Mouse (Mus musculus): ENCODE data around the gene Tmem125.
A peak's percentile ranks its signal among the peaks of the same experiment; 100 is the strongest.
"Not testable (repeated sequence)": the region's sequence is repeated elsewhere in the genome, so short reads cannot be mapped to it uniquely, and the experiment has no call there.

Gene Tmem125

DNA sequence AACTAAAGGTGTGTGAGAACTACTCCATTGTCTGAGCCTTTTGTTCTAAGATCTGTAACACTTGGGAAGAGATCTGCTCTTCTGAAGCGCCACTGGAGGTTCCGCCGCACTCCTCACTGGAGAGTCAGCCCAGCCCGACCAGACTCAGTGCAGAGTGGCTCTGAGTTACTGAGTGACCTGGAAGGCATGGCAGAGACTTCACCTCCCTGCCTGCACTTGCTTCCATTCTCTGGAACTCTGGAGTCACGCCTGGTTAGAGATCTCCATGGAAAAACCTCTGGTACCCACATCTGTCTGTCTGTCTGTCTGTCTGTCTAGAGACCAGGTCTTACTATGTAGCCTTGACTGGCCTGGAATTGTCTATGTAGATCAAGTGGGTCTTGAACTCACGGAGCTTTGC is 8.2 kb downstream of the Tmem125 start:
- DNase-seq = peak; percentile 58

DNA sequence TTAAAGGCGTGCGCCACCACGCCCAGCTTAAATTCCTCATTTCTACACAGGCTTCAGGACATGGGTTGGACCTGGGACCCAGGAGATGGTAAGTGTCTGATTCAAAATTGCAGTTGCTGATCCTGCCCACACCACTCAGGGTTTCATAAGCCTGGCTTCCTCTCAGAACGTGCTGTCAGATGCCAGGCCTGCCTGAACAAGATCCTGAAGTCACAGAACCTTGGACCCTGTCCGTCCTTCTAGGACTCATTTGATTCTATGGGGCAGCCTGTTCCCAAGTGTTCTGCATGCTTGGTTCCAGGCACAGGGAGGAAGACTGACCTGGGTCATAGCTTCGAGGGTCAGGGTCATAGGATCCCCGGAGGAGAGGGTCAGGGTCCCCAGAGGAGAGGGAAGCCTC is 10.2 kb downstream of the Tmem125 start:
- peak; percentile 66 for DNase-seq

DNA sequence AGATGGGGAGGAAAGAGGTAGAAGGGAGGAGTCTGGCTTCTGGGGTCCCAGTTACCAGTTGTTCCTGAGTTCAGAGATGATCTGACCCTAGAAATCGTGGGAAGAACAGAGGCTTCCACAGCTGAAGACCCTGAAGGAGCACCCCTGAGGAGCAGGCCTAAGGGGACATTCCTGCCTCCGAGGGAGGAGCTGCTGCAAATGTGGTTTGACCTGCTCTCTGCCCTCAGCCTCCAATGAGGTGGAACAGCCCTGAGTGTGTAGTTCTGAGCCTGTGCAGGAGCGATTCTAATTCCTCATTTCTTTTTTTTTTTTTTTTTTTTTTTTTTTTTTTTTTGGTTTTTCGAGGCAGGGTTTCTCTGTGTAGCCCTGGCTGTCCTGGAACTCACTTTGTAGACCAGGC is 10.7 kb downstream of the Tmem125 start:
- peak; percentile 71 for DNase-seq

DNA sequence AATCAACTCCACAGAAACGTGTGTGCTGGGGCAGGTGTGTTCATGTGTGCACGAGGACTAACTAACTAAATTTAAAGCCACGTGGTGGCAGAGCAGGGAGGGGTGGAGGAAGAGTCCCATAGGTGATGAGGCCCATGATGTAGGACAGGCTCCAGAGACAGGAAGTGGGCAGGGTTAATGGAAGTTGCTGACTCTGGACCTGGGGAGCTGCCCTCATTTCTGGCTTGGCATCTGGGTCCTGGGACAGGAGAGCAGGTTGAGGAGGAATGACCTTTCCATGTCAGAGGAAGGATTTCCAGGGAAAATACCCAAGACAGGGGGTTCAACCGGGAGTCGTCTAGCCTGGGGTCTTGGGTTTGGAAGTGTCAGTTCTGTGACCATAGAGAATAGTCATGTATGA is 11.2 kb downstream of the Tmem125 start:
- no peak for DNase-seq

DNA sequence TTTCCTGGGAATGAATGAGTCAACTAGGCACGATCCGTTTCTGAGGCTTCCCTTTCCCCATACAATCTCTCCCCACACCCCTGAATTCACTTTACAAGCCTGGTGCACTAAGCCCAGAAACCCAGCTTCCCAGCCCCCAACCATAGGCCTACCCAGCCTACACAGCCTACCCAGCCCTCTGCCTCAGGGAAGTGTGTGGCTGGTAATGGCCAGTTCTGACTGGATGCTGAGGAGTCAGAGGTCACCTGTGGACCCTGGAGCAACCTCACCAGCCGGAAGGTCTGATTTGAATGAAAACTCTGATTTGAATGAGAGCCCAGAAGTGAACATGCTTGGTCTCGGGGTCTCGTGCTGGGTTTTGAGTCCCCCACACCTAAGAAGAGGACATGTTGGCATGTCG is 16.1 kb downstream of the Tmem125 start:
- DNase-seq = peak; percentile 79

DNA sequence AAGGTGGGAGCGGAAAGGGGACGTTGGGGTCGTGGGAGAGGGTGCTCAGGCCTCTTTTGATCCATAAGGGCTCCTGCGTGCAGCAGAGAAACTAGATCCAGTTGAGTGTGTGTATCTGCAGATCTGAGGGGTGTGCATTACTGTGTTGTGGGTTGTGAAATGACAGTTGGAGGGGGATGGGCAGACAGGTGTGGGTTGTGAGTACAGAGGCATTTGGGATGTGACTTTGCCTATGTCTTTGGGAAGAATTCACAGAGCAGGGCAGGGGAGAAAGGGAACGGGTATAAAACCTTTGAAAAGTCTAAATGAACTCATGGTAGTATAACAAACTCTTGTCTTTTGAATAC is 16.5 kb downstream of the Tmem125 start:
- DNase-seq = no peak

DNA sequence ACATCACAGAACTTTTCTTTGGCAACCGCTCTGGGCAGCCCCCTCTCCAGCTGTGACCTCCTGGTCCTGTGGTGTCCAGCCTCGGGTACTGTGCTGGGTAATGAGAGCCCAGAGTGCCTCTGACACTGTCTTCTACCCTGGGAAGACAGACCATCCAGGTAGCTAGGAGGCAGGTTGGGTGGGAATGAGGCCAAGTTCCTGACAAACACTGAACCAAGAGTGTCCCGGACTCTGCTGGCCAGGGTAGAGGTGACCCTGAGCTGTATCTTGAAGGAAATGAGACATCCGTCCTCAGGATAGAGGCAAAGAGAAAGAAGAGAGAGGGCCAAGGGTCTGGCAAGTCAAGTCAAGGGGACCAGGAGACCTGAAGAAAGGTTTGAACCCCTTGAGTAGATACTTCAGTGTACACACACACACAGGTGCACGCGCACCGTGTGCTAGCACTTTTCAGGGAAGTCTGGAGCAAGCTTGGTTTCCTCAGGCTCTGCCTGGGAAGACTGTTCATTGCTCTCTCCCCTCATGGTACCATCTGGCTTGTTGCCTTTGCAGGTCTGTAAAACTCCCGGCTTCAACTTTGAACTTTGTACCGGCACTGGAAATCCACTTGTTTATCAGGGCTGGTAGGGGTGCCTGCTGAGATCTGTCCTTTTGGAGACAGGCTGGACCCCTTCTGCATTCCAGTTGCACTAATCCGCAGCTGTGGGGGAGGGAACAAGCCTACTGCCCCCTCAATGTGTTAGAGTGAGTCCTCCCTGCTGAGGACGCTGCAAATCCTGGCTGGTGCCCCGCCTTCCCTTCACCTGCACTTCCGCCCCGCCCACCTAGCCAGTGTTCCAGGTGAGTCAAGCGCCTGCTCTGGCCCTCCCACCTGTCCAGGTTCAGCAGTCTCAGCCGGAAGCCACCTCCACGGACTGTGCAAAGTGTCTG is 17.2 kb downstream of the Tmem125 start, which contains the start of gene 2610528J11Rik:
Gene 2610528J11Rik (plus strand): TSS at position 592 of the 927 bp plus-strand sequence.
- DNase-seq = peak; percentile 91

DNA sequence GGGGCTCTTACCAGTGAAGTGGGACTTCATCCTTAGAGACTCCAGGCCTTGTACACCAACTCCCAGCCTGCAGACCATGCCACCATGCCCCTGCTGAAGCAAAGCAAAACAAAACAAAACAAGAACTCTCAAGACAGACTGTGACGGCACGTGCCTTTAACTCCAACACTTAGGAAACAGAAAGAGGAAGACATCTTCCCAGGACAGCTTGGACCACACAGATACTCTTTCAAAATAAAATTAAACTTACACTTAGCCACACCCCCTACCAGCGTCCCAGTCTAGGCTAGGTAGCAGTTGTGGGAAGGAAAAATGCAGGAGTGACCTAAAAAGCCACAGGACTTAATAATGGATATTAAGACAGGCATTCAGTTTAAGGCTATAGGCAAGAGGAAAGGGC is 18.1 kb downstream of the Tmem125 start:
- no peak for DNase-seq

DNA sequence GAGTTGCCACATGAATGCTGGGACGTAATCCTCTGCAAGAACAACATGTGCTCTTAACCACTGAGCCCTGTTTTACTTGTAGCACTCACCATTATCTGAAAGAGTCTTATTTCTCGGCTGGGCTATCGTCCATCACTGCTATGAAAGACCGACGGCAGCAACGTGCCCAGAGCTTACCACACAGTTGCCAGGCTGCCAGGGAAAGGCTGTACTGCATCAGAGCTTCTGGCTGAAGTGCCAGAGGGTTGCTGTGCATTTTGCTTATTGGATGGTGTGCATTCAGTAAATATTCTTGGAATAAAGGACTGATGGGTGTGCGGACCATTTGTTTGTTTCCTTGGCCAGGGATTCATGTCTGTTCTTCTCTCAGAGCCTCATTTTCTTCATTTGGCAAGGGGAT is 19.9 kb downstream of the Tmem125 start:
- DNase-seq = no peak

DNA sequence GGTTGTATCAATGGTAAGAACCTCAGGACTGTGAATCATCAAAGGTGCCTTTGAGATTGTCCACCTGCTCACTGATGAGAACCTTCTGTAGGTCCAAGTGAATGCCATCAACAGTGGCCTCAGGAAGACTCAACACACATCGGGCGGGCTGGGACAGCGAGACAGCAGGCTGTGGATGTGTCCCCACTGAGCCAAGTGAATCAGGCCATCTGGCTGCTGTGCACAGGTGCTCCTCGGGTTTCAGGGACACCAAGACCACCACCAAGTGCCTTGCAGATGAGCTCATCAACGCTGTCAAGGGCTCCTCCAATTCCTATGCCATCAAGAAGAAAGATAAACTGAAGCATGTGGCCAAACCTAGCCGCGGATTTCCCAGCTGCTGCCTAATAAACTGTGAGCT is 21.6 kb downstream of the Tmem125 start:
- no peak for DNase-seq

DNA sequence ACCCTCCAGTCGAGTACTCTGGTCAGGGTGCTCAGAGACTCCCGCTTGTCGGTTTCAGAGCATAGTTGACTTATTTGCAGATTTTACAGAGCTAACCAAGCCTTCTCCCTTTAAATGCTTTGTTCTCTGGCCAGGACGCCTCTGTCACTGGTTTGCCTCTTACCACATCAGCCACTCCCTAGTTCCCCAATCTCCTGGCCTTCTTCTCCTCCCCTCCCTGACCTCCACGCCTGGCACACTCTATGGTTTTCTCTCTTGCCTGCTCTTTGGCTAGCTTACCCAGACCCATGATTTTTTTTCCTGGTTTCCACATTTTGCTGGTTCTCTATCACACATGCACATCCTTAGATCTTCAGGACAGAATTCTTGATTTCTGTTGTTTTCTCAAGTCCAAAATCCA is 25.6 kb downstream of the Tmem125 start:
- DNase-seq = no peak

DNA sequence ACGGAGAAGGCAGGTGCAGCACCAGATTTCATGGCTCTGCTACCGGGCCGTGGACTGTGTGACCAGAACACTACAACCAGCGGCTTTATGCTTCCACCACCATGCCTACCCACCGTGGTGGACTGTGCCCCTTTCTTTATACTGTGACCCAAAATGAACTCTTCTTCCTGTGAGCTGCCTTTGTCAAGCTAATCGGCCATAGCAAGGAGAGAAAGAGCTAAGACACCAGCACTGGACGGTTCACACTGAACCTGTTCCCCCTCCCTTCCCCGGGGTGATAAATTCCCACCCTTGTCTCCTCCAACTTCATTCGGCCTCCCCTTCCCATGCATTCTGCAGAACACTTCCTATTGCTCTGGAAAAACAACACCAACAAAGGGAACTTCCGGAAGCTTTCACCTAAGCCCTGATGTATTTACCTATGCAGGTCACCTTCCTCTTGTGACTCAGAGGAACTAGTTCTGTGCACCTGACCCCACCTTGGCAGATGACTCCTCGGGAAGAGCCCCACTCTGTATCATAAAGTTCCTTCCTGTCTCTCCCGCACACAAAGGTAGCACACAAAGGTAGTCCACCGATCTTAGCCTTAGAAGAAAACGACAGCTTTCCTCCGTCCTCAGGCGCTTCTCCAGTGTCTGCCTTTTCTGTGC is 26.2 kb downstream of the Tmem125 start:
- no peak for DNase-seq

DNA sequence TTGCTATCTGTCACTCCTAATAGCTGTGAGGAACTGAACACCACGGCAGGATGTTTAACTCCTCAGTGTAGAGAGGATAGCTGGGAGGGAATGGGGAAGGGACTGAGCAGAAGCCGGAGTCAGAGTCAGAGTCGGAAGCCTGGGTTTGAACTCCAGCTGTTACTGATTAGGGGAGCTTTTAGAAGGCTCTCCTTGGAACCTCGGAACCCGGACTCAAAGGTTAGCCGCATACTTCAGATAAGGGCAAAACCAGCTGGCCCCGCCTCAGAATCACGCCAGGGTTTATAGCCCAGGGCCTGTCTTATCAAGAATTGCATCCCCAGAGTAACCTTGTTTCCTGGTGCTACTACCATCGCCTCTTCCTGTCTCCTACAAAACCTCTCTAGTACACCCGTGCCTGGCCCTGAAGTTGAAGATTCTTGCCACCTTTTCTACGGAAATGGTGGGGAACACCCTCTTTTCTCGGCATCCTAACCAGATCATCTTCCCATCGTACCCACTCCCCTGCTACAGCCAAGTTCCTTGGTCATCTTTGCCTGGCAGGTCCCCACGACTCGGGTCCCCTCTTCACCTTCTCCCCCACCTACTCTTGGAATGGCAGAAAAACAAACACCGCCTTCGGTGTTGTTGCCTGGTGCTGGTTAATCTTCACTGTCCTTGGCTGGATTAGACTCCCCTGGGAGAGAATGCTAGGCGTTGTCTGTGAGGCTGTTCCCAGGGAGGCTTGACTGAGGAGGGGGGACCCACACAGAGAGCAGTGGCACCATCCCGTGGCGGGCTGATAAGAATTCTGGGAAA is 26.9 kb downstream of the Tmem125 start:
- DNase-seq = peak; percentile 60

DNA sequence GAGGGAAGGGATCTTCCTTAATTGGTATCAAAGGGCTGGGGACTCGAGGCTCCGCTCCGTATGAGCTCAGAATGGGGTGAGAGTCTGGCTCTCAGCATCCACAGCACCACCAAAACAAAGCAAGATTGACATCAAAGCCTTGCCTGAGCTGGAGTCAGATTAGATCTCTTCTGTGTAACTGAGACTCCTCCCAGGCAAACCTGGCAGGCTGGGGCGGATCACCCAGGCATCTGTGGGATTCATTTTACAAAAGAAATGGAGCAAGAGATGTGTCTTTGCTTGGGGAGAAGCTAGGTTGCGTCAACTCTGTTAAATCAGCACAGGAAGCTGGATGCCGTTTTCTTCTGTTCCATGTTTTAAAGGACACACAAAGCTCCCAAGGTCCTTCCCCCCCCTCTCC is 34.8 kb downstream of the Tmem125 start:
- no peak for DNase-seq

DNA sequence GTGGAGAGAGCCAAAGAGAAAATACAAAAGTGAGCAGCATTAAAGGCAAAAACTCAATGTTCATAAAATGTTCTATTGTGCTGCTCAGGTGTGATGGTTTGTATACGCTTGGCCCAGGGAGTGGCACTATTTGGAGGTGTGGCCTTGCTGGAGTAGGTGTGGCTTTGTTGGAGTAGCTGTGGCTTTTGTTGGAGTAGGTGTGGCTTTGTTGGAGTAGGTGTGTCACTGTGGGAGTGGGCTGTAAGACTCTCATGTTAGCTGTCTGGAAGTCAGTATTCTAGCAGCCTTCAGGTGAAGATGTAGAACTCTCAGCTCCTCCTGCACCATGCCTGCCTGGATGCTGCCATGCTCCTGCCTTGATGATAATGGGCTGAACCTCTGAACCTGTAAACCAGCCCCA is 36.7 kb downstream of the Tmem125 start:
- DNase-seq = not testable (repeated sequence)

DNA sequence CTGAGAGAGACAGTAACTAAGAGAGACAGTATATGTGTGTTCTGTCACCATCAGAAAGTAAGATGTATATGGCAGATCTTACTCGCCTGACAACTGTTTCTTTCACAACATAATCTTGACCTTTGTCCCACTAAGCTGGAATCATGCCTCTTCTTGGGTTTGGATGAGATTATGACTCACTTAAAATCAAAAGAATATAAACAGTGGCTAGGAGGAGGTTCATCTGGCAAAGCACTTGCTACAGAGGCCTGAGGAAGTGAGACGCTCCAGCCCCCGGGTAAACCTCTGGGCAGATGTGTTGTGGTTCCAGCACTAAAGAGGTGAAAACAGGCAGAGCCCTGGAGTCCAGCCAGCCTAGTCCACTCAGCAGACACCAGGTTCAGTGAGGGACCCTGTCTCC is 38.3 kb downstream of the Tmem125 start:
- no peak for DNase-seq

DNA sequence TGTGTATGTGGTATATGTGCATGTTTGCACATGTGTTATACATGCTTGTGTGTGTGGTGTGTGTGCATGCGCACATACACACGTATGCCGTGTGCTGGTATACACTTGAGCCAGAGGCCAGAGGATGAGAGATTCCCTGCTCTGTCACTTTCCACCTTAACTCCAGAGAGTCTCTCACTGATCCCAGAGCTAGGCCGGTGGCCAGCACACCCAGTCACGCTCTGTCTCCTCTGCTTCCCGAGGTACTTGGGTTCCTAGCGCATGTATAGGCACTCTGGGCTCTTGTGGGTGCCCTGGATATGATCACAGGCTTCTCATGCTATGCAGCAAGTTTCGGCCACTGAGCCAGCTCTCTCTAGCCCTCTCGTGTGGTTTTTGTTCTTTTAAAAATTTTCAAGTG is 43.1 kb downstream of the Tmem125 start:
- peak; percentile 45 for DNase-seq

DNA sequence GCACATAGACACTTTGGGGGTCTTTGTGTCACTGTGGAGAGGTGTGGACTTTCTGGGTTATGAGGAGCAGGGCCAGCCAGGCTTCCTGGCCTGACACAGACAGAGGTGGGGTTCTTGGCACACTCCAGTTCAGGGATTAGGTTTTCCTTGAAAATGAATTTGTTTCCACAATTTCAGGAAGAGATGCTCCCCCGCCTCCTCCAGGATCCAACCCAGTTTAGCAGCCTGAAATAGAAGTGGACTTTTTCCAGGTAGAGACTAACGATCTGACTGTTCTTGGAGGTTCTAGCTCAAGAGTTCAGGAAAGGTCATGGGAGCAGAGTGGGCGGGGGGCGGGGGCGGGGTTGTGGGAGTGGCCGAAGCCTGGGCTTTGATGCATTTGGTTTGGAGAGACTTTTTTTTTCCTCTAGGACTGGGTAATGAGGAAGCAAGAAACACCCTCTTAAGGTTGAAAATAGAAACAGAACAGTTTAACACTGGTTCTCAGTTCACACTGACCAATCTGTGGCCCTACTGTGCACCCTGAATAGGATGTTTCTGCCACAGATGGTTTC is 43.6 kb downstream of the Tmem125 start:
- peak; percentile 75 for DNase-seq
